Mouse (Mus musculus) midbrain, embryonic 13.5 days (tissue): ENCODE measurements at regions not wholly inside any gene's neighbourhood (a gene's known extent, or its start where the extent isn't known, plus 50 kb on each side); places are given as distances from the start of the nearest gene placed in this dataset.

Experiments used
- ATAC-seq: fragments of 200-750 bp; cut with Nextera tagmentation; 2 replicates; pipeline ENCODE4 v1.8.0; 2017; ENCODE audit warnings: mild to moderate bottlenecking, moderate TSS enrichment, moderate library complexity
- H3K27ac ChIP-seq: fragments of 300-500 bp; sonication (generic); 2 replicates; pipeline ENCODE4 v1.5.1; 2015; ENCODE audit warnings: inconsistent platforms, mild to moderate bottlenecking, moderate library complexity
- H3K27me3 ChIP-seq: fragments of 300-500 bp; sonication (generic); 2 replicates; pipeline ENCODE4 v1.6.1; 2015; ENCODE audit warnings: mild to moderate bottlenecking, inconsistent platforms
- H3K36me3 ChIP-seq: fragments of 300-500 bp; sonication (generic); 2 replicates; pipeline ENCODE4 v1.6.1; 2015; ENCODE audit warnings: mild to moderate bottlenecking, inconsistent platforms
- H3K4me1 ChIP-seq: fragments of 300-500 bp; sonication (generic); replicated peaks from 2 replicates; pipeline ENCODE4 v1.6.1; 2015; ENCODE audit warnings: inconsistent platforms
- H3K4me2 ChIP-seq: fragments of 300-500 bp; sonication (generic); replicated peaks from 2 replicates; pipeline ENCODE4 v1.6.1; 2015; ENCODE audit warnings: moderate library complexity, mild to moderate bottlenecking, inconsistent platforms
- H3K4me3 ChIP-seq: fragments of 300-500 bp; sonication (generic); replicated peaks from 2 replicates; pipeline ENCODE4 v1.5.1; 2015; ENCODE audit warnings: mild to moderate bottlenecking, inconsistent platforms
- H3K9ac ChIP-seq: fragments of 300-500 bp; sonication (generic); replicated peaks from 2 replicates; pipeline ENCODE4 v1.6.1; 2015; ENCODE audit warnings: mild to moderate bottlenecking, inconsistent platforms
- H3K9me3 ChIP-seq: fragments of 300-500 bp; sonication (generic); 2 replicates; pipeline ENCODE4 v1.6.1; 2016; ENCODE audit warnings: mild to moderate bottlenecking, inconsistent platforms
- WGBS: fragments of 180-500 bp; shearing (Covaris S2); methylation state at CpG from one replicate; pipeline ENCODE4 v1.1.7; 2015; 5-methylcytosine and 5-hydroxymethylcytosine counted together

GRCm38 (mm10) chr1:119124798-119125197 lies 71.4 kb upstream of the Gli2 start:
- WGBS: 82% methylated on average over 4 of the region's 4 CpGs
- no peak overlapping the region for H3K9ac ChIP-seq
- H3K9me3 ChIP-seq: no peaks in the 10 kb centered on the region

GRCm38 (mm10) chr1:119124063-119124462 lies 70.6 kb upstream of the Gli2 start:
- H3K4me3 ChIP-seq: no peak overlapping the region
- no peaks in the 10 kb centered on the region for H3K9me3 ChIP-seq
- 80% methylated on average over 2 of the region's 2 CpGs for WGBS
- no peaks in the 10 kb centered on the region for H3K27me3 ChIP-seq
- H3K36me3 ChIP-seq: no peaks in the 10 kb centered on the region
- H3K27ac ChIP-seq: no peak overlapping the region
- no peak for ATAC-seq
- H3K4me1 ChIP-seq: 0 out of 2 replicates have a peak, but pooled peaks cover 4% of the 10 kb centered on the region
- no peak overlapping the region for H3K9ac ChIP-seq
- no peak overlapping the region for H3K4me2 ChIP-seq

More at GRCm38 (mm10) chr1:119124798-119125197, 71.4 kb upstream of the Gli2 start:
- Histone ChIP-seq H3K36me3 (no peaks in the 10 kb centered on the region), H3K4me2 (no peak overlapping the region), H3K27ac (no peak overlapping the region), H3K4me3 (no peak overlapping the region), H3K4me1 (0 out of 2 replicates have a peak, but pooled peaks cover 4% of the 10 kb centered on the region), H3K27me3 (no peaks in the 10 kb centered on the region)
- no peak for ATAC-seq

GRCm38 (mm10) chr1:119123402-119123801 lies 70.0 kb upstream of the Gli2 start:
- no peak overlapping the region for H3K4me2 ChIP-seq
- H3K36me3 ChIP-seq: no peaks in the 10 kb centered on the region
- no peaks in the 10 kb centered on the region for H3K9me3 ChIP-seq
- H3K27ac ChIP-seq: no peak overlapping the region
- WGBS: 32% methylated on average over 3 of the region's 3 CpGs
- no peak overlapping the region for H3K4me3 ChIP-seq
- no peak overlapping the region for H3K9ac ChIP-seq
- H3K27me3 ChIP-seq: no peaks in the 10 kb centered on the region
- 0 out of 2 replicates have a peak, but pooled peaks cover 4% of the 10 kb centered on the region for H3K4me1 ChIP-seq
- ATAC-seq: no peak

- Histone ChIP-seq H3K27me3 (no peaks in the 10 kb centered on the region), H3K36me3 (no peaks in the 10 kb centered on the region), H3K27ac (no peak overlapping the region), H3K9me3 (no peaks in the 10 kb centered on the region), H3K4me3 (no peak overlapping the region), H3K4me1 (0 out of 2 replicates have a peak, but pooled peaks cover 4% of the 10 kb centered on the region), H3K4me2 (no peak overlapping the region), H3K9ac (no peak overlapping the region)
- no peak for ATAC-seq
- 63% methylated on average over 6 of the region's 6 CpGs for whole genome bisulfite sequencing
Measured at GRCm38 (mm10) chr1:119122975-119123374, 69.6 kb upstream of the Gli2 start.

- Histone ChIP-seq H3K27ac (no peak overlapping the region), H3K36me3 (no peaks in the 10 kb centered on the region), H3K4me2 (no peak overlapping the region), H3K9ac (no peak overlapping the region), H3K4me1 (0 out of 2 replicates have a peak, but pooled peaks cover 4% of the 10 kb centered on the region), H3K9me3 (no peaks in the 10 kb centered on the region), H3K4me3 (no peak overlapping the region), H3K27me3 (no peaks in the 10 kb centered on the region)
- ATAC-seq: no peak
- WGBS: 45% methylated on average over 8 of the region's 8 CpGs
Measured at GRCm38 (mm10) chr1:119119863-119120569, 66.6 kb upstream of the Gli2 start.

- Histone ChIP-seq H3K4me1 (no peaks in the 10 kb centered on the region), H3K9me3 (no peaks in the 10 kb centered on the region), H3K4me2 (no peak overlapping the region), H3K27ac (no peak overlapping the region), H3K4me3 (no peak overlapping the region), H3K27me3 (no peaks in the 10 kb centered on the region), H3K36me3 (no peaks in the 10 kb centered on the region), H3K9ac (no peak overlapping the region)
- ATAC-seq: no peak
- 78% methylated on average over 7 of the region's 7 CpGs for WGBS
Measured at GRCm38 (mm10) chr1:119115106-119115674, 61.8 kb upstream of the Gli2 start.

GRCm38 (mm10) chr1:119108578-119108977 lies 55.2 kb upstream of the Gli2 start:
- H3K4me3 ChIP-seq: no peak overlapping the region
- 0 out of 2 replicates have a peak, but pooled peaks cover 5% of the 10 kb centered on the region for H3K4me1 ChIP-seq
- no peak overlapping the region for H3K9ac ChIP-seq
- ATAC-seq: no peak
- no peak overlapping the region for H3K4me2 ChIP-seq
- no peaks in the 10 kb centered on the region for H3K9me3 ChIP-seq
- WGBS: 89% methylated on average over 9 of the region's 9 CpGs
- H3K27me3 ChIP-seq: no peaks in the 10 kb centered on the region
- no peaks in the 10 kb centered on the region for H3K36me3 ChIP-seq
- no peak overlapping the region for H3K27ac ChIP-seq

- peak; percentile 76 for ATAC-seq
- H3K4me2 ChIP-seq: no peak overlapping the region
- H3K36me3 ChIP-seq: no peaks in the 10 kb centered on the region
- H3K9me3 ChIP-seq: no peaks in the 10 kb centered on the region
- peak overlapping the region; percentile 25; the same call in 1 of the 2 replicates for H3K27ac ChIP-seq
- no peaks in the 10 kb centered on the region for H3K27me3 ChIP-seq
- no peak overlapping the region for H3K4me3 ChIP-seq
- H3K9ac ChIP-seq: no peak overlapping the region
- 68% methylated on average over 18 of the region's 18 CpGs for WGBS
- 0 out of 2 replicates have a peak, but pooled peaks cover 5% of the 10 kb centered on the region for H3K4me1 ChIP-seq
Measured at GRCm38 (mm10) chr1:119106246-119106975, 53.0 kb upstream of the Gli2 start.
